Mouse (Mus musculus) midbrain, embryonic 15.5 days (tissue): ENCODE results near the gene Gm21887. TPM values are rescaled to one million over a fixed set of nuclear protein-coding genes. Genes with fewer than 3 reads are reported as not detected.

ENCODE experiments used
- polyA plus RNA-seq: library from polyadenylated mRNA; unstranded; fragments of >200 nt; fragmentation: Nextera tagmentation; extraction: Ambion mirVana; gene quantifications from 2 replicates; pipeline ENCODE4 v1.2.1, GENCODE M21; 2015

Gm21887 gene
- polyA plus RNA-seq, 1 experiment from 2014 or later = 187 TPM

Other genes starting within 250 kb of the Gm21887 start
- not detected in 2 replicates for gene 4933400A11Rik, start 230.0 kb upstream of the Gm21887 start, polyA plus RNA-seq